Mouse (Mus musculus) heart, embryonic 16.5 days (tissue): ENCODE data around the gene Trappc5. TPM values are rescaled to one million over a fixed set of nuclear protein-coding genes. Genes with fewer than 3 reads are reported as not detected.

Source experiments
- ATAC-seq: fragments of 200-750 bp; cut with Nextera tagmentation; replicated peaks from 2 replicates; pipeline ENCODE4 v1.8.0; 2017; ENCODE audit warnings: moderate number of reproducible peaks; ENCODE audit not compliant: insufficient read depth, low FRiP score; ENCODE audit errors: extremely low read depth
- H3K27ac ChIP-seq: fragments of 300-500 bp; sonication (generic); 2 replicates; pipeline ENCODE4 v1.5.1; 2014; ENCODE audit warnings: mild to moderate bottlenecking, low read length, control low read depth, moderate library complexity
- H3K27me3 ChIP-seq: fragments of 300-500 bp; sonication (generic); 2 replicates; pipeline ENCODE4 v1.6.1; 2014; ENCODE audit warnings: low read length, mixed read lengths; ENCODE audit not compliant: control insufficient read depth, insufficient read depth
- H3K36me3 ChIP-seq: fragments of 300-500 bp; sonication (generic); 2 replicates; pipeline ENCODE4 v1.6.1; 2014; ENCODE audit not compliant: control insufficient read depth, insufficient read depth
- H3K4me1 ChIP-seq: fragments of 300-500 bp; sonication (generic); 2 replicates; pipeline ENCODE4 v1.6.1; 2014; ENCODE audit warnings: low read length, mixed read lengths; ENCODE audit not compliant: control insufficient read depth, insufficient read depth
- H3K4me2 ChIP-seq: fragments of 300-500 bp; sonication (generic); 2 replicates; pipeline ENCODE4 v1.6.1; 2014; ENCODE audit warnings: low read depth, mild to moderate bottlenecking, control low read depth, low read length
- H3K4me3 ChIP-seq: fragments of 300-500 bp; sonication (generic); 2 replicates; pipeline ENCODE4 v1.5.1; 2014; ENCODE audit warnings: mild to moderate bottlenecking, control low read depth, low read length
- H3K9ac ChIP-seq: fragments of 300-500 bp; sonication (generic); 2 replicates; pipeline ENCODE4 v1.6.1; 2014; ENCODE audit warnings: low read length, control low read depth
- H3K9me3 ChIP-seq: fragments of 300-500 bp; sonication (generic); replicated peaks from 2 replicates; pipeline ENCODE4 v1.6.1; 2016; ENCODE audit warnings: low read length; ENCODE audit not compliant: control insufficient read depth
- WGBS: fragments of 180-500 bp; shearing (Covaris S2); extraction: QIAGEN DNeasy Blood & Tissue Kit; methylation state at CpG from one replicate; pipeline ENCODE4 v1.1.7; 2014; 5-methylcytosine and 5-hydroxymethylcytosine counted together
- polyA plus RNA-seq: library from polyadenylated mRNA; unstranded; fragments of >200 nt; fragmentation: Nextera tagmentation; extraction: Ambion mirVana; gene quantifications from 2 replicates; pipeline ENCODE4 v1.2.1, GENCODE M21; 2015

Trappc5 gene
- polyA plus RNA-seq, 1 experiment from 2014 or later, result 32.4 TPM

DNA sequence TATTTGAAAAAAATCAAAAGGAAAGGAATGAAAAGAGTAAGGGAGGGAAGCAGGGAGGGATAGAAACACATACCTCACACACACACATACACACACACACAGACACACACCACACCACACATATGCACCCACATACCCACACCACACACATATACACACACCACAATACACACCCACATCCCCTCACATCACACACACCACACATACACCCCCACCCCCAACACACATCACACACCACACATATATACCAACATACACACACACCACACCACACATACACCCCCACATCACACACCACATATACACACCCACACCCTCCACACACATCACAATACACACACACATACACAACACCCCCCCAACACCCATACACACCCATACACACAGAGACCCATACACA lies 8.4 kb downstream of the Trappc5 start:
- no peak overlapping the region for H3K4me3 ChIP-seq
- no peak overlapping the region for H3K27ac ChIP-seq
- H3K36me3 ChIP-seq, result peaks cover 16% of the 10 kb centered on the region
- H3K27me3 ChIP-seq, result no peaks in the 10 kb centered on the region
- no peak overlapping the region for H3K4me2 ChIP-seq
- H3K9ac ChIP-seq, result no peak overlapping the region
- no peak for ATAC-seq
- no peaks in the 10 kb centered on the region for H3K9me3 ChIP-seq
- H3K4me1 ChIP-seq, result no peaks in the 10 kb centered on the region

DNA sequence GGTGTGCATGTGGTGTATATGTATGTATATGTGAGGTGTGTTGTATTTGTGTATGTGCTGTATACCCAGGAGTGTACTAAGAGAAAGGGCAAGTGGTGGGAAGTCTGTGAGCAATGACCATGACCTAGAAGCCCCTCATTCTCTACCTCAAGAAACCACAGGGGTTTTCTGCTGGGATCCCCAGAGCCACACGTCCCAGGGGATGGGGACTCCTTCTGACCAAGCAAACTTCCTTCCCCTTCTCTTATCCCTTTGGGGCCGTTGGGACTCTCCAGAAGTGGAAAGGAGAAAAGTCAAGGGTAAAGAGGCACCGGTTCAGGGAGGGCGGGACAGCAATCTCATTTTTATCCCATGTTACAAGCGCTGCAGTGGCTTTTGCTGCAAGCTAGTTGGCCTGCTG lies 9.3 kb downstream of the Trappc5 start:
- Histone ChIP-seq H3K9ac (no peak overlapping the region), H3K9me3 (no peaks in the 10 kb centered on the region), H3K27ac (no peak overlapping the region), H3K36me3 (peaks cover 7% of the 10 kb centered on the region; the same call in 1 of the 2 replicates), H3K4me1 (no peaks in the 10 kb centered on the region), H3K4me2 (no peak overlapping the region), H3K4me3 (no peak overlapping the region), H3K27me3 (no peaks in the 10 kb centered on the region)
- ATAC-seq, result no peak
- WGBS, result 53% methylated on average over 5 of the region's 5 CpGs

DNA sequence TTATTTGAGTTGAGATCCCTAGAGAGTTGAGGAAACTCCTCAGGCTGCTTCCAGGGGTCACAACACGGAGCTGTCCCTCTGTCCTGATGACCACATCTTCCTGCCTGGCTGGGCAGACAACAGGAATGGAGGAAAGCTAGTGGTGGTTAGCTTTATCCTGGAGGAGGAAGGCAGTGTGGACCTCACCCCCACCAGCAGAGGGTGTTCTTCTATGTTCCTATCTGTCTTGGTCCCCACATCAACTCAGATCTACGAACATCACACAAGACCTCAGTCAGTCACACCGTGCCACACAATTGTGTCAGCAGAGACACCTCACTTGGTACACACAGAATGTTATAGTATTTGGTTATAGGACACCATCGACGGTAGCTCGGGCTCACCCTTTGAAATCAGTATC lies 11.4 kb downstream of the Trappc5 start:
- no peak for ATAC-seq
- no peak overlapping the region for H3K9ac ChIP-seq
- no peak overlapping the region for H3K4me3 ChIP-seq
- H3K4me1 ChIP-seq, result no peaks in the 10 kb centered on the region
- H3K4me2 ChIP-seq, result no peak overlapping the region
- no peak overlapping the region for H3K27ac ChIP-seq
- no peaks in the 10 kb centered on the region for H3K9me3 ChIP-seq
- WGBS, result 62% methylated on average over 6 of the region's 6 CpGs
- H3K27me3 ChIP-seq, result no peaks in the 10 kb centered on the region
- no peaks in the 10 kb centered on the region for H3K36me3 ChIP-seq

DNA sequence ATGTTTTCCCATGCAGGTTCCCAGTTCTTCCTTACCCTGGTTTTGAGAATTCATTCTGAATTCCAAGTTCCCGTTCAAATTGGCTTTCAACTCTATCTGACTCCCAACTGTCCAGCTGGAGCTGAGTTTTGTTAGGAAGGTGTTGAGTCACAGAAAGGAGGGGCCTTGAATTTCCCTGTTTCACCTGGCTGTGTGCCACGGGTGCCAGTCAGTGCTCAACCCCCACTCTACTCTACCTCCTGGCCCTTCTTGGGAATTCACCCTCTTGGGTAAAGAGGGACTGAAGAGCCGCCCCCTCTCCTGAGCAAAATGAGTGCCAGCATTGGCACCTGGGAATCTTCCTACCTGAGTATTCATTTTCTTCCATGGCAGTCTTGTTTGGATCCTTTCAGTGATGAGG lies 14.7 kb downstream of the Trappc5 start:
- H3K27ac ChIP-seq, result no peak overlapping the region
- no peak overlapping the region for H3K4me3 ChIP-seq
- H3K4me1 ChIP-seq, result no peaks in the 10 kb centered on the region
- H3K4me2 ChIP-seq, result no peak overlapping the region
- H3K9me3 ChIP-seq, result no peaks in the 10 kb centered on the region
- no peaks in the 10 kb centered on the region for H3K27me3 ChIP-seq
- H3K9ac ChIP-seq, result no peak overlapping the region
- no peak for ATAC-seq
- WGBS, result 71% methylated on average over 3 of the region's 3 CpGs
- no peaks in the 10 kb centered on the region for H3K36me3 ChIP-seq

DNA sequence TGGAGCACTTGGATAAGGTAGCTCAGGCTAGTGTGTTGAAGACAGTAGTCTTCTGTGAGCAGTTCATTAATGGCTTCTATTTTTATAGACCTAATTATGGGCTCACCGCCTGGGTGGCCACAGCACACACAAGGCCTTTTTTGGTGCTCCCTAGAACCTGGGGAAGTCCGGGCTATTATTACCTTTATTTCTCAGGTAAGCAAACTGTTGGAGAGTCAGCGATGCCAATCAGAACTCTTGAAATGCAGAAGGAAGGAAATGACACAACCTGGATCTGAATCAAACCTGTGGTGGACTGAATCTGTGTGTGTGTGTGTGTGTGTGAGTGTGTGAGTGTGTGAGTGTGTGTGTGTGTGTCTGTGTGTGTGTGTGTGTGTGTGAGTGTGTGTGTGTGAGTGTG lies 18.0 kb downstream of the Trappc5 start, which contains the start of gene Fcer2a:
Gene Fcer2a, minus strand, starts transcription at position 55 of the 400 bp plus-strand sequence.
- Histone ChIP-seq H3K36me3 (no peaks in the 10 kb centered on the region), H3K4me1 (no peaks in the 10 kb centered on the region), H3K9ac (no peak within 1 kb of the TSS), H3K4me3 (no peak within 1 kb of the TSS), H3K27ac (no peak within 1 kb of the TSS), H3K9me3 (no peaks in the 10 kb centered on the region), H3K27me3 (no peaks in the 10 kb centered on the region), H3K4me2 (no peak within 1 kb of the TSS)
- ATAC-seq, result no peak
- WGBS, result 67% methylated on average over 3 of the region's 3 CpGs

DNA sequence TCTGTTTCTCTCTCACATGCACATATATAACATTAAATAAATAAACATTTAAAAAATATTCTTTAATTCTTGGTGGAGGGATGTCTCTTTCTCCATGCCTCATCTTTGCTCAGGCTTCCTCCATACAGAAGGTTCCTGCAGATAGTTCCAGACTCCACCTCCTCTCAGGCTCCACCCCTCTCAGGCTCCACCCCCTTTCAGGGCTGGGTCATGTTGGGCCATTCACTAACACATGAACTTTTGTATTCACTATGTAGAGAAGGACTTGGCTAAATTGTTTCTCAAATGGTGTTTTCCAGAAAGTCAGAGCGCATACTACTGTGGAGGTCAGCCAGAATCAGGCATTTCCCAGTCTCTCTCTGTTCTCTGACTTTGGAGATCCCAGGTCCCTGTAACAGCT lies 25.4 kb downstream of the Trappc5 start:
- Histone ChIP-seq H3K9ac (no peak overlapping the region), H3K4me3 (no peak overlapping the region), H3K27me3 (no peaks in the 10 kb centered on the region), H3K36me3 (no peaks in the 10 kb centered on the region), H3K4me1 (no peaks in the 10 kb centered on the region), H3K4me2 (no peak overlapping the region), H3K27ac (no peak overlapping the region), H3K9me3 (no peaks in the 10 kb centered on the region)
- 92% methylated on average over 1 of the region's 1 CpGs for WGBS
- no peak for ATAC-seq

DNA sequence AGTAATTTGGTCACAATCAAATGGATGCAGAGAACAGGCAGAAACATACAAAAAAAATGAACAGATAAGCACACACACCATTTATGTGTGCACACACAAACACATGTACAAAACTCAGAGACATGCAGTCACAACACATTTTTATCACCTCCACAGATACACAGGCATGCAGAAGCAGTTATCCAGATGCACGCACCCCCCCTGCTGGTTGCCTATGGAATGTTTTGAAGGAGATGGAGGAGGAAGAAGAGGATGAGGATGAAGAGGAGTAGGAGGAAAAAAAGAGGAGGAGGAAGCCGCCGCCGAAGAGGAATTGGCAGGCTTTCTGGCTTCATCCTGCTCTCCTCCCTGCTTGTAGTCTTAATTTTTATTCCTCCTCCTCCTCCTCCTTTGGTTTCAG lies 29.6 kb downstream of the Trappc5 start:
- 50% methylated on average over 4 of the region's 4 CpGs for WGBS
- ATAC-seq, result no peak
- no peaks in the 10 kb centered on the region for H3K36me3 ChIP-seq
- H3K9me3 ChIP-seq, result no peaks in the 10 kb centered on the region
- no peak overlapping the region for H3K27ac ChIP-seq
- no peak overlapping the region for H3K4me2 ChIP-seq
- no peaks in the 10 kb centered on the region for H3K27me3 ChIP-seq
- no peaks in the 10 kb centered on the region for H3K4me1 ChIP-seq
- H3K9ac ChIP-seq, result no peak overlapping the region
- H3K4me3 ChIP-seq, result no peak overlapping the region

DNA sequence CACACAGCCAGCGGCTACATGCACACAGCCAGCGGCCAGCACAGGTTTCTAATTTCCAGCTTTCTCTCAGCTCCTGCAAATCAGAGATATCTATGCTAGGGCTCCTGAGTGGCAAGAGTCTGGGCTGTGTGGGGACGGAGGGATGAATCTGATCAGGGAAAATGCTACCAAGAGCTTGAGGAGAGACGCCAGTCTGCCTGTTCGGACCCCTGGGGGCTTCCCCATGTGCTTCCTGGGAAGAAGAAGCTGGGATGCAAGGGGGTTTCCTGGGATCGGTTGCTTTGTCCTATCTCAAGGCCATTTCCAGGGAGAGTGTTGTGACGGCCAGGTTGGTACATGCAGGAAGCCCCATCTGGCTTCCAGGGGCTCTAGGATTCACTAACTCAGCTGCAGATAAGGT lies 31.5 kb downstream of the Trappc5 start:
- Histone ChIP-seq H3K4me2 (no peak overlapping the region), H3K9ac (no peak overlapping the region), H3K4me1 (no peaks in the 10 kb centered on the region), H3K9me3 (no peaks in the 10 kb centered on the region), H3K36me3 (no peaks in the 10 kb centered on the region), H3K27ac (no peak overlapping the region), H3K4me3 (no peak overlapping the region), H3K27me3 (no peaks in the 10 kb centered on the region)
- WGBS, result 49% methylated on average over 7 of the region's 7 CpGs
- no peak for ATAC-seq

DNA sequence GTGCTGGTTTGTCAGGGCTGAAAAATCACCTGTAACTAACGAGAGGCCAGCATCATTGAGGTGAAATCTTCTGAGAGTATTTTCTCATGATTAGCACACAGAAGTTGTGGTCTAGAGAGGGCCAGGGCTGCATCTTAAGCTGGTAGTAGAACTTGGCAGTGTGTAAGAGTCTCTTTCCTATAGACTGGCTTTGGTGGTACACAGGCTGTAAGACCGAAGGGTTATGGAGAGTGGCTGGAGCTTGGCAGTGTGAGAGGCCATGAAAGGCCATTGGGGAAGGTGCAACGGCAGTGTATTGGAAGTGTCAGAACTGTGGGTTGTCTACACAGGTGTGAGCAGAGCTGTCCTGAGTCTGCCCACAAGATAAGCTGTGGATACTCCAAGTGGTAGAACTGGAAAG lies 34.2 kb downstream of the Trappc5 start:
- Histone ChIP-seq H3K36me3 (no peaks in the 10 kb centered on the region), H3K4me1 (no peaks in the 10 kb centered on the region), H3K9me3 (no peaks in the 10 kb centered on the region), H3K9ac (no peak overlapping the region), H3K27ac (no peak overlapping the region), H3K4me3 (no peak overlapping the region), H3K27me3 (no peaks in the 10 kb centered on the region), H3K4me2 (no peak overlapping the region)
- 75% methylated on average over 3 of the region's 3 CpGs for WGBS
- no peak for ATAC-seq

DNA sequence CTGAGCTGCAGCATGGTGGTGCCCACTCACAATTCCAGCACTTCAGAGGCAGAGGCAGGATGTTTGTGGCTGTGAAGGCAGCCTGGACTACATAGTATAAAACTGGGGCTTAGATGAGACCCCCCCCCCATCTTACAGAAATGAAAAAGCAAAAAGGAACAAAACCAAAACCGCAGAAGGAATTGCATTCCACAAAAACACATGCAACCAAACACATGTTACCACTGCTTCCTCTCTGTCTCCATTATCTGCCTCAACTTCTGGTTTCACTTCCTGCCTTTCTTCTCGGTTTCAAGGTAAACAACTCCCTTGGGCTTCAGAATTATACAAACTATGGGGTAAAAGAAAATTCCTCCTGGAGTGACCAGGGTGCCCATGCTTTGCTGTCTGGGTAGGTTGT lies 35.5 kb downstream of the Trappc5 start:
- no peak overlapping the region for H3K27ac ChIP-seq
- 35% methylated on average over 2 of the region's 2 CpGs for WGBS
- ATAC-seq, result no peak; the same call in 1 of the 2 replicates

More for the DNA sequence above, 35.5 kb downstream of the Trappc5 start:
- H3K9ac ChIP-seq, result no peak overlapping the region
- no peaks in the 10 kb centered on the region for H3K27me3 ChIP-seq
- H3K4me1 ChIP-seq, result no peaks in the 10 kb centered on the region
- H3K4me3 ChIP-seq, result no peak overlapping the region
- no peak overlapping the region for H3K4me2 ChIP-seq
- no peaks in the 10 kb centered on the region for H3K9me3 ChIP-seq
- no peaks in the 10 kb centered on the region for H3K36me3 ChIP-seq
